Mouse (Mus musculus): ENCODE measurements around the gene Shroom3.

Shroom3 gene

DNA sequence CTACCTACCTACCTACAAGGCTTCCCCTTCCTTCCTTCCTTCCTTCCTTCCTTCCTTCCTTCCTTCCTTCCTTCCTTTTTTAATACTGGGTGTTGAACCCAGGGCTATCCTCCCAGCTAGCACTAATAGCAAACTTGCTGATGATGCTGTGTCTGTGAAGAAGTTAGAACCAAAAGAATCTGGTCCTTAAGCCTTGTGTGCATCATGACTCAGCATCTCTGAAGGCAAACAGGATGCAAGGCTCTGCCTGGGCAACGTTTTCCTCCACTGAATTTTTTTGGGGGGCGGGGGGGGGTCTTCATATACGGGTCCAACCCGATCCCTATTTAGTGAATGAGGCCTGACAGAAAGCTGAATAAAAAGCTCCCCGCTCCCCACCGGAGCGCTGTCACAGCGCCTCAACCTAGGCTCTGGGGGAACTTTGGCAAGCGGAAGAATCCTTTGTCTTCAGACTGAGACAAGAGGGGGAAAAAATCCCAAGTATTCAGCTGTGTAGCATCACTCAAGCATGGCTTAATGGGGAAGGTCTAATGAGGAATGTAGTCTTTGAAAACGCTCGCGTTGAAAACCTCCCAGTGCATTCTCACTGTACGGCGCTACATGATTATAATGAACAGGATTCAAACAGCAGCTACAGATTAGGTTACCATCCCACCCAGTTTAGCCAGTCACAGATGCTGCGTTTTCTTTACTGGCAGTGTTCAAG is 15.0 kb downstream of the Shroom3 start:
- peak; percentile 47 for DNase-seq (ENCODE audit: low read depth, low spot score)

DNA sequence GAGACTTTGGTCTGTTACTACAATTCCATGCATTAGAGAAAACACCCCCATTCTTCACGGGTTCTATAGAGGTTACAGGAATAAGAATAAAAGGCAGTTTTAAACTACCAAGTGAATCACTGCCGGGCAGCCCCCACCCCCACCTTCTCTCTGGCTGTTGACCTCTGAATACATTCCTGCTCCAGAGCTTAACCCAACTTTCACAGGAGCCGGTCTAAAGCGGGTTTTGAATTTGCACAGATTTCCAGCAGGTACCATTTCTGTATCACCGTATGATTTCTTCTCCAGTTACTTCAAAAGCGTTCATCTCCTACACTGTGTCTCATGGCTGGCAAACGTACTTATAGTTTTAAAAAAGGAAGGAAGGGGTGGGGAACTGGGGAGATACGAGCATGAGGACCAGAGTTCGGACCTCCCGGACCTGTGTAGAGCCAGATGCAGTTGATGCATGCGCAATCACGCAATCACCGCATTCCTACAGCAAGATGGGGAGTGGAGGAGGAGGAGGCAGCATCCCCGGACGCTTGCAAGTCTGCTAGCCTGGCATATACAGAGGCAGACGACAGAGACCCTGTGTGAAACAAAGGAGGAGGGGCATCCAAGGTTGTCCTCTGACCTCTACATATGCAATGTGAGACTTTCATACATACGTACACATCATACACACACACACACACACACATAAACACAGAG is 15.7 kb downstream of the Shroom3 start:
- peak; percentile 23 for DNase-seq (ENCODE audit: low read depth, low spot score)

DNA sequence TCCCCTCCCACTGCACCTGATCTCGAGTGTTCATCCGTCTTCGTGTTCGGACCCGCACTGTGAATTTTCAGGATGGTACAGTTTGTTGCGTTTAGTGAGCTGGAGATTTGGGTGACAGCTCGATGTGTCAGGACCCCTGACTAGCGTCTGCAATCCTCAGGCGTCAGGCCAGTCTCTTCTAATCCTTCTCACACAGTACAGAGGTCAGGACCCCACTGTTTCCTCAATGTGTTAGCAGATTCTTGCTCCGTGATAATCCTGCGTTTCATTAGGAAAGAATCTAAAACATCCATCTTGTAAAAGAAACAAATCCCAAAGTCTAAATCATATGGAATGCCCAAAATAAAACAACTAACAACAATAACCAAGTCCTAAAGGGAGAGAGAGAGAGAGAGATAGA is 18.5 kb downstream of the Shroom3 start:
- DNase-seq (ENCODE audit: low read depth, low spot score) = no peak

- DNase-seq (ENCODE audit: low read depth, low spot score) = no peak
These were observed 20.4 kb downstream of the Shroom3 start for GRCm38 (mm10) chr5:92703671-92704070.

GRCm38 (mm10) chr5:92707921-92708491 is 24.8 kb downstream of the Shroom3 start:
- DNase-seq (ENCODE audit: low read depth, low spot score) = no peak

DNA sequence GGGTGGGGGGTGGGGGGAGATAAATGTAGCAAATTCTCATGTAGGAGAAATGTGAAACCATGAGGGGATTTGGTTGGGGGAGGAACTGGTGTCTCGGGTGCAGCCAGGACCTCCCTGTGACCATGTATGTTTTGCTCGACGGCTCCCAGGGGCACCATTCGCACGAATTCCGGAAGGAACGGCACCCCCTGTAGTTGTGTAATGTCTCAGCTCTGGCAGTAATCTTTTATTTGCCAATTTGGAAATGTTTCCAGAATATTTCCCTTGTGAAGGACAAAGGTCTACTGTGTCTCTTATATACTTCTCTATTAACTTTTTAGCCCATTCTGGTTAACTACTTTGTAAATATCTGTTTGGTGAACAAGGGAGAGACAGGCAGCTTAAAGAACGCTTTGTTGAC is 27.5 kb downstream of the Shroom3 start:
- DNase-seq (ENCODE audit: low read depth, low spot score) = no peak

- no peak for DNase-seq (ENCODE audit: low read depth, low spot score)
These were observed 28.5 kb downstream of the Shroom3 start for GRCm38 (mm10) chr5:92711666-92712290.

- DNase-seq (ENCODE audit: low read depth, low spot score) = no peak
These were observed 29.6 kb downstream of the Shroom3 start for GRCm38 (mm10) chr5:92712621-92713395.

GRCm38 (mm10) chr5:92714886-92715285 is 31.7 kb downstream of the Shroom3 start:
- no peak for DNase-seq (ENCODE audit: low read depth, low spot score)

GRCm38 (mm10) chr5:92715319-92715718 is 32.1 kb downstream of the Shroom3 start:
- DNase-seq (ENCODE audit: low read depth, low spot score) = no peak

DNA sequence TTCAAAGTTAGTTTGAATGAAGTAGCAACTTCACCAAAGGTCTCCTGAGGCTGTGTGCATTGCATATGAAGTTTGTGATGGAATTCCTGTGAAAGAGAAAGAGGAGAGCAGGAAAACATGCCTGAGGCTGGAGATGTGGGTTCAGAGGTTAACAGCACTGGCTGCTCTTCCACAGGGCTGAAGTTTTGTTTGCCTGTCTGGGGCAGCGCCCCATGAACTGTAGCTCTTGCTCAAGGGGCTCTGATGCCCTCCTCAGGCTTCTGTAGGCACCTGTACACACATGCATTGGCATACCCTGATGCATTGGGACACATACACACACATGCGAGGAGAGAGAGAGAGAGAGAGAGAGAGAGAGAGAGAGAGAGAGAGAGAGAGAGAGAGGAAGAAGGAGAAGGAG is 32.7 kb downstream of the Shroom3 start:
- DNase-seq (ENCODE audit: low read depth, low spot score) = no peak

DNA sequence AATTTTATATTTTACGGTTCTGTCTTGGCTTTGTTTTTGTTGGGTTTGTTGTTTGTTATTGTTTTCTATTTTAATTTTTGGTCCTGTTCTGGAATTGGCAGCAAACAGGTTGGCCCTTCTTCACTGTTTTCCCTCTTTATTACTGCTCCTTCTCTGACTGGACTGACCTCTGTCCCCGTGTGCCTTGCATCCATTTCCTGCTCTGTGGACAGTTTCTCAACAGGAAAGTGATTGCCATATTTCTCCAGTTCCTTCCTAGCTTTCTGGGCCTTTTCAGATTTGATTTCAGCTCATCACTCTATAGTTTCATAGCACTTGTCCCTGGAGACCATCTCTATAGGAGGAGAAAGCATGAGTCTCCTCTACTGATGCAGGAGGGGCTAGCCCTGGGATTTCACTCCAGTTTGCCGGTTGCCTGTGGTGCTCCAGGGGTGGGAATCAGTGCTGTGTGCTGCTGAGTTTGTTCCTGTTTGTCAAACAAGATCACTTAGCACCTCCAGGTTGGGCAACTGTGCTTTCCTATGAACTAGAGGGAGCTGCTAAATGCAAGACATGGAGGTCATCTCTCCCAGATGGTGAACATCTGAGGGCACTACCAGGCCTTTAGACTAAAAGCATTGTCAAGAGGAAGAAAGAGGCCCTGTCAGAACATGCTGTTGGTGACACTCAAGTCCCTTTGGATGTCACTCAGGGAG is 34.6 kb downstream of the Shroom3 start:
- DNase-seq (ENCODE audit: low read depth, low spot score) = no peak

GRCm38 (mm10) chr5:92718856-92719255 is 35.6 kb downstream of the Shroom3 start:
- DNase-seq (ENCODE audit: low read depth, low spot score) = no peak

DNA sequence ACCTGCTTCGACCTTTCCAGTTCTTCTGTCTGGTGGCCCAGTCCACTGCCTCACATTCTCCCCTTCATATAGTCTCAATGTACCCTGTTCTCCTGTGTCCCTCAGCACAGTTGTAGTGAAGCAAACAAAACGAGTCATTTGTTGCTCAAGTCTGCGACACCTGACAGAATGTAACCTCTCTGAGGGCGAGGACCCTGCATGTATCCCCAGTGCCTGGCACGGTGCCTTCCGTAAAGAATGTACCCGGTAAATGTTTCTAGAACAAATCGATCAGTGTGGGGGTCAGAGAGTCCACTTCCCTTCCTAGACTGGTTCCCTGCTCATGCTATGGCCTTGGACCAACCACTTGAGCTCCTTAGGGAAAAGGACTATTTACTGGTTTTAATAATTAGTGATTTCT is 38.4 kb downstream of the Shroom3 start:
- no peak for DNase-seq (ENCODE audit: low read depth, low spot score)

DNA sequence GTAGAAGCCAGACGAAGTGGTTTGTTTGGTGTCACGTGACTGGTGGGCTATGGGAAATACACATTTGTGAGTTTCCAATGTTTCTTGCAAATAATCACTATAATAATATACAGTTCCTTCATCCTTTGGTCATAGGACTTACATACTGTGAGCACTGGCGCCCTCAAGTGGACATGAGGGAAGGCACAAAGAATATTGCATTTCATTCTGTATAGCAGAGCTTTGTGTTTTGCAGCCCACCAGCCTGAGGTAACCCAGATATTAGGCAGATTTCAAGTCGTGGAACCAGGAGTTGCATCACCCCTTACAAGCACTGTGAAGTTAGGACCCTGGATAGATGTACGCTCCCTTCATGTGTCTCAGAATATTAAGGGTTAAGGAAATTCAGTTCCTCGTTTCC is 42.7 kb downstream of the Shroom3 start:
- DNase-seq (ENCODE audit: low read depth, low spot score) = peak; percentile 52

DNA sequence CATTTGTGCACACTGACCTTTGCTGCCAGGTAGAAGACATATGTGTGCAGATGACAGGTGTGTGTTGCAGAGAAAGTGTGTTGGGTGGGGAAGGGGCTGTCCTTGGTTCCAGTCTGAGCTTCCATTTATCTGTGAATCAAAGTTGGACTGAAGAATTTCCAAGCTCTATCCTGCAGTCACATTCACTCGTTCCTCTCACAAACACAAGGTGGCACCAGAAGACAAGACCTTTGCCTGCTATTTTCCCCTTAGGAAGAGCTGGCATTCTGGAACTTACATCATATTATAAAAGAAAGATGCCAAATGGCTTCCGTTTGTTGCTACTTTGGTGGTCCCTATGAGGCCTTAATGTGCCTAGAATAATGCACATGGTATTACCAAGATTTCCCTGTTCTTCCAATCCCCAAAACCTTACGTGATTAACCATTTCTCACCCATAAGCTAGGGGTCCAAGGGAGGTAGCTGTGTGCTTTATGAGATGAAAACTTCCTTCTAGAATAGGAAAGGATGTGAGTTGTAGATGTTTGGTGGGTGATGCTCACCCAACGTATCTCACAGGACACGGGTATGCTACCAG is 45.1 kb downstream of the Shroom3 start:
- DNase-seq (ENCODE audit: low read depth, low spot score) = peak; percentile 52

GRCm38 (mm10) chr5:92729221-92729620 is 46.0 kb downstream of the Shroom3 start:
- DNase-seq (ENCODE audit: low read depth, low spot score) = no peak

DNA sequence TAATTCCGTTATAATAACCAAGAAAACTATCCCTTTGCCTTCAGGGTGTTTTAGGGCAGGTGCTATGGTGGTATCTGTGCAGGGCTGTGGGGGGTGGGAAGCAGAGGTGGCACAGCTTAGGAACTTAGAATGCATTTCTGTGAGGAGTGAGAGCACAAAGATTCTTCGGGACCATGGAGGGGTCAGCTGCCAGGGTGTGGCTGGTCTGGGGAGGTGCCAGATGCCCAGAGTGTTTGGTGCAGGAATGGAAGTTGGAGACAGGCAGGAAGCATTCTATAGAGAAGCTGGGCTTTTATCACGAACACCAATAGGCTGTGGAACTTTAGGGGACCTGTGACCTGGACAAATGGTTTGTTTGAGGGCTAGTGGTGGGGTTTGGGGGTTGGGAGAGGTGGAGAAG is 58.6 kb downstream of the Shroom3 start:
- DNase-seq (ENCODE audit: low read depth, low spot score) = no peak

- no peak for DNase-seq (ENCODE audit: low read depth, low spot score)
These were observed 59.5 kb downstream of the Shroom3 start for GRCm38 (mm10) chr5:92742701-92743100.

DNA sequence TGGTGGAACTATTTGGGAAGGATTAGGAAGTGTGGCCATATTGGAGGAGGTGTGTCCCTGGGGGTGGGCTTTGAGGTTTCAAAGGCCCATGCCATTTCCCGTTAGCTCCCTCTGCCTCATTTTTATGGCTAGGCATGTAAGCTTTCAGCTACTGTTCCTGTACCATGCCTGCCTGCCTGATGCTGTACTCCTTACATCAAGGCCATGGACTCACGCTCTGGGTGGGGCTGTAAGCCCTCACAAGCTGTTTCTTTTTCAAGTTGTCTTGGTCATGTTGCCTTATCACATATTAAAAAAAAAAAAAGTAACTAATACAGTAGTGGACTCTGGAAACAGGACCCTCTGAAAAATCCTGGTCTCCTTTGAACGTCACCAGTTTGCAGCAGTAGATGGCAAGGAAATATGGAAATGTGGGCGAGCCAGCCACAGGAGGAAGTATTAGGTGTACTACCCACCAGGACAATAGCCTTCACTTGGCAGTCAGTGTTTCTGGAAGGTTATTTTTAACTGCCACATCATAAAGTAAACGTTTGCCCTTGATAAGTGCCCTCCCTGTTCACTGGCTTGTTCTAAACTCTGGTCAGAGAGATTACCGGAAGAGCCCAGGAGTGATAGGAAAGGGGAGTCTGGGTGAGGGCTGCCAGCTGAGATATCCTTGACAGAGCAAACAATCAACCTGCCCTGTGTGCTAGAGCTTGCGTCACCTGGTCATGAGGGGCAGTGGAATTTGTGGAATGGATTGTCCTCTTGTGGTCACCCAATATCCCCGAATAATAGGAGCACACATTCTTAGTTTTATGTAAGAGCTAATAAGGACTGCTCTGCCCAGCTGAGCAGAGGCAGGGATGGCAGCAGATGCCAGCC is 62.4 kb downstream of the Shroom3 start:
- no peak for DNase-seq (ENCODE audit: low read depth, low spot score)
